Mouse (Mus musculus): ENCODE results near the gene Rdh1. TPM values are rescaled to one million over a fixed set of nuclear protein-coding genes. Genes with fewer than 3 reads are reported as not detected.
"Not testable (repeated sequence)": the region's sequence is repeated elsewhere in the genome, so short reads cannot be mapped to it uniquely, and the experiment has no call there.

Rdh1 gene
- polyA plus RNA-seq, 1 experiment from 2014 or later, result not detected

- ATAC-seq (ENCODE audit: extremely low read depth, insufficient number of reproducible peaks, low FRiP score, low TSS enrichment), result no peak
- Histone ChIP-seq H3K9me3 (no peaks in the 10 kb centered on the region), H3K27ac (replicated peaks) (peak overlapping the region; percentile 69), H3K4me2 (peak overlapping the region; percentile 66), H3K27me3 (replicated peaks) (no peaks in the 10 kb centered on the region), H3K4me3 (peak overlapping the region; percentile 52), H3K9ac (peak overlapping the region; percentile 76), H3K36me3 (peaks cover 33% of the 10 kb centered on the region), H3K4me1 (peaks cover 32% of the 10 kb centered on the region)
- 39% methylated on average over 24 of the region's 24 CpGs for WGBS
Observed at GRCm38 (mm10) chr10:127750136-127750777, 9.3 kb upstream of the Rdh1 start.

- H3K36me3 ChIP-seq, result peaks cover 22% of the 10 kb centered on the region
- no peaks in the 10 kb centered on the region for H3K9me3 ChIP-seq
- peak within 1 kb of the TSS; percentile 69 for H3K27ac ChIP-seq (replicated peaks)
- H3K27me3 ChIP-seq (replicated peaks), result no peaks in the 10 kb centered on the region
- H3K9ac ChIP-seq, result peak within 1 kb of the TSS; percentile 76
- 34% methylated on average over 8 of the region's 8 CpGs for WGBS
- peak; percentile 48; the same call in 1 of the 2 replicates for ATAC-seq (ENCODE audit: extremely low read depth, insufficient number of reproducible peaks, low FRiP score, low TSS enrichment)
- peak within 1 kb of the TSS; percentile 66 for H3K4me2 ChIP-seq
- peaks cover 37% of the 10 kb centered on the region for H3K4me1 ChIP-seq
- H3K4me3 ChIP-seq, result peak within 1 kb of the TSS; percentile 52
Observed at GRCm38 (mm10) chr10:127751548-127751947, 8.0 kb upstream of the Rdh1 start, which contains the start of gene Gpr182. TSS of gene Gpr182 (minus strand) at chr10:127751732.

GRCm38 (mm10) chr10:127754566-127755166 is 4.9 kb upstream of the Rdh1 start:
- Histone ChIP-seq H3K36me3 (no peaks in the 10 kb centered on the region), H3K4me1 (peaks cover 32% of the 10 kb centered on the region), H3K4me2 (no peak overlapping the region; the same call in 1 of the 2 replicates), H3K27me3 (replicated peaks) (no peaks in the 10 kb centered on the region), H3K27ac (replicated peaks) (peak overlapping the region; percentile 81), H3K4me3 (no peak overlapping the region), H3K9me3 (no peaks in the 10 kb centered on the region), H3K9ac (no peak overlapping the region)
- WGBS, result 52% methylated on average over 6 of the region's 6 CpGs
- no peak for ATAC-seq (ENCODE audit: extremely low read depth, insufficient number of reproducible peaks, low FRiP score, low TSS enrichment)

GRCm38 (mm10) chr10:127755246-127755645 is 4.3 kb upstream of the Rdh1 start:
- 39% methylated on average over 3 of the region's 3 CpGs for WGBS
- Histone ChIP-seq H3K36me3 (no peaks in the 10 kb centered on the region), H3K27ac (replicated peaks) (peak overlapping the region; percentile 81), H3K4me3 (no peak overlapping the region), H3K4me2 (no peak overlapping the region), H3K27me3 (replicated peaks) (no peaks in the 10 kb centered on the region), H3K9ac (no peak overlapping the region), H3K9me3 (no peaks in the 10 kb centered on the region), H3K4me1 (peaks cover 32% of the 10 kb centered on the region)
- ATAC-seq (ENCODE audit: extremely low read depth, insufficient number of reproducible peaks, low FRiP score, low TSS enrichment), result no peak

- peaks cover 32% of the 10 kb centered on the region for H3K4me1 ChIP-seq
- no peak for ATAC-seq (ENCODE audit: extremely low read depth, insufficient number of reproducible peaks, low FRiP score, low TSS enrichment)
- H3K27ac ChIP-seq (replicated peaks), result peak overlapping the region; percentile 81
- WGBS, result 20% methylated on average over 18 of the region's 18 CpGs
- H3K4me2 ChIP-seq, result peak overlapping the region; percentile 66
- H3K9ac ChIP-seq, result peak overlapping the region; percentile 52
- H3K27me3 ChIP-seq (replicated peaks), result no peaks in the 10 kb centered on the region
- H3K4me3 ChIP-seq, result peak overlapping the region; percentile 37
- no peaks in the 10 kb centered on the region for H3K9me3 ChIP-seq
- no peaks in the 10 kb centered on the region for H3K36me3 ChIP-seq
Observed at GRCm38 (mm10) chr10:127755770-127756468, 3.6 kb upstream of the Rdh1 start.

- not testable (repeated sequence) for H3K4me3 ChIP-seq; H3K4me2 ChIP-seq; H3K9ac ChIP-seq; H3K27me3 ChIP-seq (replicated peaks); H3K36me3 ChIP-seq; H3K27ac ChIP-seq (replicated peaks); ATAC-seq (ENCODE audit: extremely low read depth, insufficient number of reproducible peaks, low FRiP score, low TSS enrichment); H3K4me1 ChIP-seq; H3K9me3 ChIP-seq
- 79% methylated on average over 10 of the region's 10 CpGs for WGBS
Observed at GRCm38 (mm10) chr10:127762926-127763325, 3.4 kb downstream of the Rdh1 start.

- Histone ChIP-seq H3K36me3 (no peaks in the 10 kb centered on the region), H3K27me3 (replicated peaks) (no peaks in the 10 kb centered on the region), H3K27ac (replicated peaks) (no peak overlapping the region), H3K4me2 (no peak overlapping the region), H3K4me1 (no peaks in the 10 kb centered on the region), H3K9me3 (no peaks in the 10 kb centered on the region), H3K9ac (no peak overlapping the region), H3K4me3 (no peak overlapping the region)
- WGBS, result 52% methylated on average over 12 of the region's 12 CpGs
- no peak for ATAC-seq (ENCODE audit: extremely low read depth, insufficient number of reproducible peaks, low FRiP score, low TSS enrichment)
Observed at GRCm38 (mm10) chr10:127763914-127764680, 4.6 kb downstream of the Rdh1 start.

- H3K27me3 ChIP-seq (replicated peaks), result no peaks in the 10 kb centered on the region
- H3K9ac ChIP-seq, result no peak overlapping the region
- no peak for ATAC-seq (ENCODE audit: extremely low read depth, insufficient number of reproducible peaks, low FRiP score, low TSS enrichment)
- no peak overlapping the region for H3K4me2 ChIP-seq
- H3K9me3 ChIP-seq, result no peaks in the 10 kb centered on the region
- H3K27ac ChIP-seq (replicated peaks), result no peak overlapping the region
- no peak overlapping the region for H3K4me3 ChIP-seq
- no peaks in the 10 kb centered on the region for H3K4me1 ChIP-seq
- WGBS, result 68% methylated on average over 1 of the region's 1 CpGs
- no peaks in the 10 kb centered on the region for H3K36me3 ChIP-seq
Observed at GRCm38 (mm10) chr10:127766564-127766963, 7.0 kb downstream of the Rdh1 start.

GRCm38 (mm10) chr10:127776011-127776410 is 16.5 kb downstream of the Rdh1 start, which contains the start of gene Rdh9:
TSS of gene Rdh9 (plus strand) at chr10:127776386.
- Histone ChIP-seq H3K4me2 (no peak within 1 kb of the TSS), H3K27ac (replicated peaks) (no peak within 1 kb of the TSS), H3K36me3 (no peaks in the 10 kb centered on the region), H3K27me3 (replicated peaks) (no peaks in the 10 kb centered on the region), H3K4me3 (no peak within 1 kb of the TSS), H3K4me1 (no peaks in the 10 kb centered on the region), H3K9me3 (no peaks in the 10 kb centered on the region), H3K9ac (no peak within 1 kb of the TSS)
- WGBS, result 68% methylated on average over 2 of the region's 2 CpGs
- no peak for ATAC-seq (ENCODE audit: extremely low read depth, insufficient number of reproducible peaks, low FRiP score, low TSS enrichment)

- not testable (repeated sequence) for H3K4me1 ChIP-seq; H3K4me3 ChIP-seq; H3K27me3 ChIP-seq (replicated peaks); H3K9me3 ChIP-seq; H3K36me3 ChIP-seq; H3K4me2 ChIP-seq; ATAC-seq (ENCODE audit: extremely low read depth, insufficient number of reproducible peaks, low FRiP score, low TSS enrichment); H3K27ac ChIP-seq (replicated peaks); H3K9ac ChIP-seq
- 89% methylated on average over 17 of the region's 17 CpGs for WGBS
Observed at GRCm38 (mm10) chr10:127782321-127782720, 22.8 kb downstream of the Rdh1 start.

- not testable (repeated sequence) for H3K9ac ChIP-seq; H3K4me2 ChIP-seq; H3K4me1 ChIP-seq; H3K4me3 ChIP-seq; ATAC-seq (ENCODE audit: extremely low read depth, insufficient number of reproducible peaks, low FRiP score, low TSS enrichment); H3K27me3 ChIP-seq (replicated peaks); H3K36me3 ChIP-seq; H3K27ac ChIP-seq (replicated peaks); H3K9me3 ChIP-seq
- WGBS, result 82% methylated on average over 1 of the region's 1 CpGs
Observed at GRCm38 (mm10) chr10:127785411-127785810, 25.9 kb downstream of the Rdh1 start.
